Mouse (Mus musculus) heart, postnatal 0 days (tissue): Measurements from ENCODE around the gene Foxd4.

ENCODE experiments used
- CTCF ChIP-seq: IDR thresholded peaks from 2 replicates; pipeline ENCODE4 v1.5.1; 2016; ENCODE audit warnings: antibody characterized with exemption, control low read depth, low read depth
- EP300 ChIP-seq: IDR thresholded peaks from 2 replicates; pipeline ENCODE4 v1.6.1; 2016; ENCODE audit warnings: antibody characterized with exemption, low read depth

DNA sequence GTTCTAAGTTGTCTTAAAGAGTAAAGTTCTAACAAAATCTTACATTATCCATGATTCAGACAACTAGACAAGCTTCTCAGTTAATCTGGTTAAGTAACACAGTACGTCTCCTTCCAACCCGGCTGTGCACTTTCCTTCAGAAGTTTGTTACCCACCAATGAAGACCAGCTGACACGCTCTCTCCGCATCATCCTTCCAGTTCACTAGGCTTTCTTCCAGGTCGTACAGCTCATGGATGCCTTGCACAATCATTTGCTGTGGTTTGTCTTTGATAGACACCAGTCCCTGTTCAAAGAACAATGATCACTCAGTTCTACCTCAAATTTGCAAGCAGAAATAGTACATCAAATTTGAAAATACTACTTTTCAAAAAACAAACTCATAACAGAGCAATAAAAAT is 19.9 kb upstream of the Foxd4 start:
- TF ChIP-seq CTCF, result no peak
- no peak for TF ChIP-seq EP300
